Mouse (Mus musculus) testis, postnatal 10 days (tissue): ENCODE data around the gene Cavin4.
"Not testable (repeated sequence)": the region's sequence is repeated elsewhere in the genome, so short reads cannot be mapped to it uniquely, and the experiment has no call there.

Experiments used
- DNase-seq: peaks from one replicate; pipeline ENCODE4 v3.0.0; 2021; ENCODE audit warnings: low spot score

Gene Cavin4

GRCm38 (mm10) chr4:48672915-48673314 lies 9.6 kb downstream of the Cavin4 start:
- DNase-seq, result no peak

GRCm38 (mm10) chr4:48674412-48674811 lies 11.1 kb downstream of the Cavin4 start:
- no peak for DNase-seq

GRCm38 (mm10) chr4:48676570-48677185 lies 13.4 kb downstream of the Cavin4 start:
- peak; percentile 50 for DNase-seq

- DNase-seq, result no peak
Measured at GRCm38 (mm10) chr4:48677276-48677675, 14.0 kb downstream of the Cavin4 start.

GRCm38 (mm10) chr4:48677812-48678211 lies 14.5 kb downstream of the Cavin4 start:
- DNase-seq, result no peak

- no peak for DNase-seq
Measured at GRCm38 (mm10) chr4:48678793-48679192, 15.5 kb downstream of the Cavin4 start.

DNA sequence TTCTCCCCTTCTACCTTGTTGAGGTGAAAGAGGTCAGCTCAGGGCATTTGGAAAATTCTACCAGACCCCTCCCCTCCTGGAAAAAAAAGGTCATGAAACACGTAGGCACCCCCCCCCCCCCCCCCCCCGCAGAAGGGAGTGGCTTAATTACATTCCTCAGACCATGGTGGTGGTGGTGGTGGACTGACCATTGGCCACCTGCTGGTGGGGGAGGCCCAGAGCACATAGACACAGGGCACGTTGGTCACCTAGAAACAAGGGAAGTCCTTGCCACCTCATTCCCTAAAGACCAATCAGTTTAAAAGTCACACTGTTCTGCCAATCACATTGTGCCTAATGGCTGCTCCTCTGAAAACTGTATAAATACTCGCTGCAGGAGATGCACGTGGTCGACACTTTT lies 16.4 kb downstream of the Cavin4 start:
- DNase-seq, result not testable (repeated sequence)

- DNase-seq, result peak; percentile 46
Measured at GRCm38 (mm10) chr4:48680214-48680613, 16.9 kb downstream of the Cavin4 start.

- no peak for DNase-seq
Measured at GRCm38 (mm10) chr4:48680648-48681343, 17.5 kb downstream of the Cavin4 start.

DNA sequence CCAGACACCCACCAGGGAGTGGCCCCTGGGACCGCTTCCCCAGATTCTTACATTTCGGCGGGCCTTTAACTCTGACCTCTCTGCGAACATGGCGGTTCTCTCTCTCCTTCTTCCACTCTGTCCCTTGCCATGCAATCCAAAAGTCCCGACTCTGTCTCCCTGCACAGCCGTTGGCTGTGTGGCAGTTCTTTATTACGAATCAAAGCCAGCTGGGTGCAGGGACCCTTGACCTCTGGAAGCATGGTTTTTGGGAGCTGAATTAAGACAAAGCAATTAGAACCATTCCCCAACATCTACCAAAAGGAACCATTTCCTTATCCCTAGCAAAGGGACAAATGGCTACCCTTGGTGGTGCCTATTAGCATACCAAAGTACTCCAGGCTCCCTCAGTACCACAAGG lies 19.8 kb downstream of the Cavin4 start:
- no peak for DNase-seq

GRCm38 (mm10) chr4:48683633-48684209 lies 20.4 kb downstream of the Cavin4 start:
- DNase-seq, result not testable (repeated sequence)

DNA sequence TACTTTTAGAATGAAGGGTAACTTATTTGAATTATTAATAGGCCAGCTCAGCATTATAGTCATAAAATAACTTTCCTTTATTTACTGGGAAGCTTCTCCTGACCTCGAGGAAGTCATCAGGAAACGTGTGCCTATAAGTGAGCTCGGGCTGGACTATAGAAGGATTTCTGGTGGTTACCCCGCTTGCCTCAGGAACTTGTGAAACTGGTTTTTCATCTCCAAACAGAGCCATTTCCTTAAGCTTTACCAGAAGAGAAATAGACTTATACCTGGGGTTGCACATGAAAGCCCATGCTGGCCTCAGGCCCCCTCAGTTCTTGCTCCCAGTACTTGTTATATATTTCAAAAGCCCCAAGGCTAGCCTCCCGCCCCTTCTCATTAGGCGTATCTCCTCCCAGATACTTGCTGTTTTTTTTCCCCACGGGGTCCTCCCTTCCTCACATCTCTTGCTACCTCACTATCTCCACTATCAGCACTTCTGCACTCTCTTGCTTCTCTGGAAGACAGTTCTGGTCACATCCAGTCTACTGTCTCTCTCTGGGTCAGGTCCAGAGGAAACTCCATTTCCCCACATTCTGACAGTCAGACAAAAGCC lies 21.4 kb downstream of the Cavin4 start:
- no peak for DNase-seq

DNA sequence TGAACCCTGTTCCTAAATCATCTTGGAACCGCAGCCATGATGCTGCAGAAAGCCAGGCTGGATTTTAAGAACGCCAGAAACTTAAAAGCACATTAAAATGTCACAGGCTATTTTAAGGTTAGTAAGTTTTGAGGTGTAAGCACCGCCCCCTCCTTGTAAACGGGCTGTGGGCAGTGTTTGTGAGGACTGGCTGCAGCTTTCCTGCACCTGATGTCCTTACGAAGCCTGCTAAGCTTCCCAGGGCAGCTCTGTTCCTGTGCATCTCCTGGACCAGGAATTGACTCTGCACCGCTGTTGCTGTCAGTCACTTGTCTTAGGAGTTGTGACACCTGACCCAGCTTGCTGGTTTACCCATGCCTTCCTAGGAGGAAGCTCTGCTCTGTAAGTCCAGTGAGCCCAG lies 24.8 kb downstream of the Cavin4 start:
- no peak for DNase-seq

GRCm38 (mm10) chr4:48690640-48691039 lies 27.3 kb downstream of the Cavin4 start:
- peak; percentile 42 for DNase-seq

- no peak for DNase-seq
Measured at GRCm38 (mm10) chr4:48691793-48692437, 28.6 kb downstream of the Cavin4 start.

- no peak for DNase-seq
Measured at GRCm38 (mm10) chr4:48692736-48693292, 29.5 kb downstream of the Cavin4 start.

DNA sequence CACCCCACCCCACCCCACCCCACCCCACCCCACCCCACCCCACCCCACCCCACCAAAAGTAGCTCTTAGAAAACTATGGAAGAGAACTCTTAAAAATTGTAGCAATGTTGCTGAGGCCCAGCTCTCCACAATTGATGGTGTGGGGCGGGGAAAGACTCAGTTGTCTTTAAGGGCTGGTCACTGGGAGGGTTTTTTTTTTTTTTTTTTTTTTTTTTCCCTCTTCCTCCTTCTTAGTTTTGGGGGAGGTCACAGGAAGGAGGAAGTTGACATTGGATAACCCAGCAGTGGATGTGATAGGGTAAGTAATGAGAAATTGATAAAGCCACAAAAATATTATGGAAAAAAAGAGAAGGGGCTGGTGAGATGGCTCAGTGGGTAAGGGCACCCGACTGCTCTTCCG lies 33.4 kb downstream of the Cavin4 start:
- DNase-seq, result no peak

- DNase-seq, result no peak
Measured at GRCm38 (mm10) chr4:48697302-48697701, 34.0 kb downstream of the Cavin4 start.

GRCm38 (mm10) chr4:48715865-48716650 lies 52.7 kb downstream of the Cavin4 start:
- no peak for DNase-seq

GRCm38 (mm10) chr4:48716817-48717216 lies 53.5 kb downstream of the Cavin4 start:
- no peak for DNase-seq
